Mouse (Mus musculus) limb, embryonic 14.5 days (tissue): ENCODE results near the gene Ptgdr2. TPM values are rescaled to one million over a fixed set of nuclear protein-coding genes. Genes with fewer than 3 reads are reported as not detected.
A peak's percentile ranks its signal among the peaks of the same experiment; 100 is the strongest.

Experiments used
- ATAC-seq: fragments of 200-750 bp; cut with Nextera tagmentation; 2 replicates; pipeline ENCODE4 v1.8.0; 2017; ENCODE audit warnings: low read depth, moderate number of reproducible peaks, moderate TSS enrichment; ENCODE audit not compliant: low FRiP score
- DNase-seq: peaks from one replicate; pipeline ENCODE4 v3.0.0-alpha.2; 2015; ENCODE audit warnings: low spot score
- H3K27ac ChIP-seq: fragments of 300-500 bp; sonication (generic); replicated peaks from 2 replicates; pipeline ENCODE4 v1.5.1; 2014; ENCODE audit warnings: low read depth, mild to moderate bottlenecking, low read length, moderate library complexity, mixed read lengths
- H3K27me3 ChIP-seq: fragments of 300-500 bp; sonication (generic); 2 replicates; pipeline ENCODE4 v1.6.1; 2014; ENCODE audit warnings: low read length, mixed read lengths; ENCODE audit not compliant: control insufficient read depth, insufficient read depth
- H3K36me3 ChIP-seq: fragments of 300-500 bp; sonication (generic); 2 replicates; pipeline ENCODE4 v1.6.1; 2014; ENCODE audit warnings: mild to moderate bottlenecking, low read length, moderate library complexity, mixed read lengths; ENCODE audit not compliant: control insufficient read depth, insufficient read depth
- H3K4me1 ChIP-seq: fragments of 300-500 bp; sonication (generic); 2 replicates; pipeline ENCODE4 v1.6.1; 2014; ENCODE audit warnings: antibody characterized with exemption, low read length, mixed read lengths; ENCODE audit not compliant: control insufficient read depth, insufficient read depth
- H3K4me2 ChIP-seq: fragments of 300-500 bp; sonication (generic); replicated peaks from 2 replicates; pipeline ENCODE4 v1.6.1; 2014; ENCODE audit warnings: low read depth, mild to moderate bottlenecking, low read length, moderate library complexity; ENCODE audit not compliant: severe bottlenecking
- H3K4me3 ChIP-seq: fragments of 300-500 bp; sonication (generic); replicated peaks from 2 replicates; pipeline ENCODE4 v1.5.1; 2014; ENCODE audit warnings: low read length
- H3K9ac ChIP-seq: fragments of 300-500 bp; sonication (generic); 2 replicates; pipeline ENCODE4 v1.6.1; 2014; ENCODE audit warnings: mild to moderate bottlenecking, low read depth, low read length, moderate library complexity; ENCODE audit not compliant: severe bottlenecking
- H3K9me3 ChIP-seq: fragments of 300-500 bp; sonication (generic); 2 replicates; pipeline ENCODE4 v1.6.1; 2016; ENCODE audit warnings: low read length; ENCODE audit not compliant: control insufficient read depth
- POLR2A ChIP-seq: fragments of 200-500 bp; IDR thresholded peaks from 2 replicates; pipeline ENCODE4 v1.8.0; 2012; ENCODE audit warnings: inconsistent platforms, mild to moderate bottlenecking, moderate library complexity, borderline replicate concordance; ENCODE audit not compliant: insufficient read depth, insufficient read length; ENCODE audit errors: extremely low read depth
- WGBS: fragments of 180-500 bp; shearing (Covaris S2); extraction: QIAGEN DNeasy Blood & Tissue Kit; methylation state at CpG from one replicate; pipeline ENCODE4 v1.1.7; 2014; 5-methylcytosine and 5-hydroxymethylcytosine counted together
- polyA plus RNA-seq, 2 experiments: library from polyadenylated mRNA; depleted of rRNA in 1 of 2; stranded (reverse) in 1 of 2; unstranded in 1 of 2; fragments of >200 nt; fragmentation: Nextera tagmentation in 1 of 2; extraction: Ambion mirVana in 1 of 2; gene quantifications; 2 replicates each; pipeline versions ENCODE4 v1.2.1 to v1.2.3; 2012 to 2014

Ptgdr2 gene
- polyA plus RNA-seq, 2 experiments: 0.07 to 0.15 TPM

GRCm38 (mm10) chr19:10926666-10927065 lies 10.3 kb upstream of the Ptgdr2 start:
- TF ChIP-seq POLR2A: no peak
- Histone ChIP-seq H3K27me3 (no peaks in the 10 kb centered on the region), H3K27ac (peak overlapping the region; percentile 58), H3K4me1 (0 out of 2 replicates have a peak, but pooled peaks cover 4% of the 10 kb centered on the region), H3K4me3 (no peak overlapping the region), H3K36me3 (no peaks in the 10 kb centered on the region), H3K9ac (no peak overlapping the region), H3K9me3 (no peaks in the 10 kb centered on the region), H3K4me2 (no peak overlapping the region)
- 40% methylated on average over 4 of the region's 4 CpGs for WGBS
- ATAC-seq (peak; percentile 54; the same call in 1 of the 2 replicates), DNase-seq (no peak)

GRCm38 (mm10) chr19:10930641-10931040 lies 6.3 kb upstream of the Ptgdr2 start:
- DNase-seq (no peak), ATAC-seq (no peak)
- H3K4me1 ChIP-seq: no peaks in the 10 kb centered on the region
- no peak overlapping the region for H3K4me2 ChIP-seq
- no peak for TF ChIP-seq POLR2A
- no peak overlapping the region for H3K4me3 ChIP-seq
- 88% methylated on average over 2 of the region's 2 CpGs for WGBS
- no peaks in the 10 kb centered on the region for H3K36me3 ChIP-seq
- no peaks in the 10 kb centered on the region for H3K9me3 ChIP-seq
- no peak overlapping the region for H3K9ac ChIP-seq
- no peak overlapping the region for H3K27ac ChIP-seq
- no peaks in the 10 kb centered on the region for H3K27me3 ChIP-seq

GRCm38 (mm10) chr19:10935029-10935428 lies 1.9 kb upstream of the Ptgdr2 start:
- ATAC-seq: no peak
- no peak overlapping the region for H3K9ac ChIP-seq

GRCm38 (mm10) chr19:10936077-10936476 lies 883 bp upstream of the Ptgdr2 start:
- no peak overlapping the region for H3K27ac ChIP-seq
- no peaks in the 10 kb centered on the region for H3K36me3 ChIP-seq
- WGBS: 88% methylated on average over 5 of the region's 5 CpGs
- H3K9me3 ChIP-seq: no peaks in the 10 kb centered on the region
- no peaks in the 10 kb centered on the region for H3K27me3 ChIP-seq
- TF ChIP-seq POLR2A: no peak
- H3K4me1 ChIP-seq: peaks cover 3% of the 10 kb centered on the region; the same call in 1 of the 2 replicates
- H3K4me3 ChIP-seq: no peak overlapping the region
- no peak for ATAC-seq
- no peak overlapping the region for H3K4me2 ChIP-seq
- DNase-seq: no peak
- H3K9ac ChIP-seq: no peak overlapping the region

More at GRCm38 (mm10) chr19:10935029-10935428, 1.9 kb upstream of the Ptgdr2 start:
- TF ChIP-seq POLR2A: no peak
- no peaks in the 10 kb centered on the region for H3K27me3 ChIP-seq
- no peaks in the 10 kb centered on the region for H3K9me3 ChIP-seq
- no peak overlapping the region for H3K4me2 ChIP-seq
- H3K36me3 ChIP-seq: no peaks in the 10 kb centered on the region
- H3K27ac ChIP-seq: no peak overlapping the region
- DNase-seq: no peak
- no peak overlapping the region for H3K4me3 ChIP-seq
- WGBS: 61% methylated on average over 5 of the region's 5 CpGs
- H3K4me1 ChIP-seq: no peaks in the 10 kb centered on the region

GRCm38 (mm10) chr19:10938771-10939170 lies 1.8 kb downstream of the Ptgdr2 start:
- 39% methylated on average over 3 of the region's 3 CpGs for WGBS

More at GRCm38 (mm10) chr19:10938771-10939170, 1.8 kb downstream of the Ptgdr2 start:
- Histone ChIP-seq H3K4me1 (peaks cover 8% of the 10 kb centered on the region; the same call in 1 of the 2 replicates), H3K36me3 (peaks cover 24% of the 10 kb centered on the region), H3K9ac (no peak overlapping the region), H3K27me3 (no peaks in the 10 kb centered on the region), H3K4me2 (no peak overlapping the region), H3K4me3 (no peak overlapping the region), H3K9me3 (no peaks in the 10 kb centered on the region), H3K27ac (no peak overlapping the region)
- no peak for DNase-seq
- ATAC-seq: no peak
- TF ChIP-seq POLR2A: no peak
